Mouse (Mus musculus): ENCODE results near the gene Pim3. TPM values are rescaled to one million over a fixed set of nuclear protein-coding genes. Genes with fewer than 3 reads are reported as not detected.

The Pim3 gene
- total RNA-seq, 2 experiments from 2014 or later, result 24.1 to 37.3 TPM

- DNase-seq (ENCODE audit: low spot score), result no peak
Measured at GRCm38 (mm10) chr15:88877021-88877400, 15.0 kb downstream of the Pim3 start.

DNA sequence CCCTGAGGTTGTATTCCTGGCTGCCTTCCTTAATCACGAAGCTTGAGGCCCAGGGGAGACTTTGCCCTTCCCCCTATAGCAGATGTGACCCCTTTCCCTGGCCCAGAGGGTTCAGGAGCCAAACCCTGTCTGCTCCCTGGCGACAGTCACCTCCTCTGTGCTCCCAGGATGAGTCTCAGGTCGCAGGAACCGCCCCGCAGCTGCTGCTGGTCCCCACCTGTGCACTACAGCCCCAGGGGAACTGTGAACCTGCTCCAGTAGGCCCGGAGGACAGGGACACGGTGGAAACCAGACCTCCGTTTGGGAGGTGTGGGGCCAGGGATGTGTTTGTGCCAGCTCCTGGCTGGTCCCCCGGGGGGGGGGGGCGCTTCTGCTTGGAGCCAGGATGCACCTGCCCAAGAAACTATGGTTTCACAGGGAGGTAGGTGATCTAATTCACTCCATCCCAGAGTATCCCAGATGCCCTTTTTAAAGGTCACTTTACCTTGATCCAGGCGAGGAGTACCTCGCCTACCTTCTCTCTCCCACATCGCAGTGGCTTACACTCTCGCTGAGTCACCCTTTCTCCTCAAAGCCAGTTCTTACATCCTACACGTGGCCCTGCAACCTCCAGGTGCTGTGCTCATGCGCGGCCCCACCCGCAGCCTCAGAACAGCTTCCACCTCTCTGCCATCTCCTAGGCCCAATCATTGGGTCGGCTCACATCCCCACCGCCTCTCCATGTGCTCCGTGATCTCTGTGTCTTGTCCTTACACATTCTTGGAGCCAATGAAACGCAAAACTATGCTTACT lies 19.5 kb downstream of the Pim3 start:
- no peak for DNase-seq (ENCODE audit: low spot score)

- no peak for DNase-seq (ENCODE audit: low spot score)
Measured at GRCm38 (mm10) chr15:88882851-88883250, 20.9 kb downstream of the Pim3 start.

- DNase-seq (ENCODE audit: low spot score), result no peak
Measured at GRCm38 (mm10) chr15:88883342-88883741, 21.4 kb downstream of the Pim3 start.

DNA sequence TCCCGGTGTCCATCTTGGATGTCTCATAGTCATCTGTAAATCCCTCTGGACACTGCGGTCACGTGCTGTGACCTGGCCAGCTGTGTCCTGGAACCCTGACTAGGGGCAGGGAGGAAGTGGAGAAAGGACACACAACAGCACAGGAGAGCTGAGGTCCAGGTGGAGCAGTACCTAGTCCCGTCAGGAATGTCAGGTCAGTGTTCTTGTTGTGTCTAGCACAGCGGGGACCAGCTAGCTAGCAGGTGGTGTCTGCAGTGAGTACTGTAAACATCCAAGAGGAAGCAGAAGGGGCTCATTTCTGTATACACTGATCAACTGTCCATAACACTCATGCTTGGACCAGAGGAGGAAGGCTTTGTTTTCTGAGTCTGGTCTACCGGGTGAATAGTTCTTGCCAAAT lies 23.4 kb downstream of the Pim3 start:
- no peak for DNase-seq (ENCODE audit: low spot score)

DNA sequence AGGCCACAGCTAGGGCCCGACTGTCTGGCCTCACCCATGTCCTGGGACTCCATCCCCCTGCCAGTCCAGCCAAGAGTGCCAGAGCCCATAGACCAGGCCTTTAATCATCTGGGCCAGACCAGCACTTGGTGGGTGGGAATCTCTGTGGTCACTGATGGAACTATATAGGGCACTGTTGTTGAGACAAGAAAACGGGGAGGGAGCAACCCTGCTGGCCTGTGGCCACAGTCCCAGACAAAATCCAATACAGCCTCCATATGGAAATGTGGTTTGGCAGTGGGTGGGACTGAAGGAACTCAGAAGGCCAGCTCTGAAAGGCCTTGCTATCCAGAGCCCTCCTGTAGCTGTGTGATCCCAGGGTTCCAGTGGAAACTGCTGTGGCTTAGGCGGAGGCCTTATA lies 27.0 kb downstream of the Pim3 start:
- no peak for DNase-seq (ENCODE audit: low spot score)

- DNase-seq (ENCODE audit: low spot score), result no peak
Measured at GRCm38 (mm10) chr15:88889994-88890393, 28.0 kb downstream of the Pim3 start.

DNA sequence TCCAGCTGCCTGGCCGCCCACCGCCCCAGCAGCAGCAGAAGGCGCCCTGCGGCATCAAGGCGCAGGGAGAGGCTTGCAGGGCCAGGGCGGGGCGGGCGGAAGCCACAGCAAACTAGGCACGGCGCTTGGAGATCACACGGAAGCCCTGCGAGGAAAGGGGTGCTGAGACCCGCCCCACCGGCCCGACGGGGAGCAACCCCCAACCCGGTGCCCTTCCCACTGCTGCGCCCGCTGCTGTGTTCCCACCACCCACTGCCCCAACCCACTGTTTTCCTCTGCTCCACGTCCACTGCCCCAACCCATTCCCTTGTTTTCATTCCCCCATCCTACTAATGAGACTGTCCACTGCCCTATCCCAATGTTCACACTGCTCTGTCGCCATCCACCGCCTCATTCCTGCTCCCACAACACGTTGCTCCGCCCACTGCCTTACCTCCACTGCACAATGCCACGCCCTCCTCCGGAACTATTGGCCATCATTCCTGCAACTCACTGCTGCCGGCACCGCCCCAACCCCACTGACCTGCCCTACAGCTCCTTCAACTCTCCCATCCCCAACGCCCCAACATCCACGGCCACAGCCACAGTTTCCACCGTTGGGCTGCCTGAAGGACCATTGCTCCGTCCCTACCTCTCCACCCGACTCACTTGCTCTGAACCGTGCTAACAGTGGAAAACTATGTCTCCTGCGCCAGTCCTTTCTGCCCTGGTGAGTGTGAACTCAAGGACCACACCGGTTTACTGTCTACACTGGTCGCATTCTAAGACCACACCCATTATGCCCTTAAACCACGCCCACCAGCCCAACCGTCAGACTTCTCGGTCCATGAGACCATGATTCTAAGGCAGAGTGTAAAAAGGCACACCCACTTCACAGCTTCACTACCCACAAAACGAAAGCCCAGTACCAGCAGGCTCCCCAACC lies 29.0 kb downstream of the Pim3 start:
- peak; percentile 34 for DNase-seq (ENCODE audit: low spot score)

GRCm38 (mm10) chr15:88891676-88892040 lies 29.7 kb downstream of the Pim3 start:
- no peak for DNase-seq (ENCODE audit: low spot score)

GRCm38 (mm10) chr15:88892252-88892651 lies 30.3 kb downstream of the Pim3 start:
- no peak for DNase-seq (ENCODE audit: low spot score)

GRCm38 (mm10) chr15:88892876-88893275 lies 30.9 kb downstream of the Pim3 start:
- no peak for DNase-seq (ENCODE audit: low spot score)

GRCm38 (mm10) chr15:88895119-88895518 lies 33.1 kb downstream of the Pim3 start:
- no peak for DNase-seq (ENCODE audit: low spot score)

- no peak for DNase-seq (ENCODE audit: low spot score)
Measured at GRCm38 (mm10) chr15:88895891-88896290, 33.9 kb downstream of the Pim3 start.

DNA sequence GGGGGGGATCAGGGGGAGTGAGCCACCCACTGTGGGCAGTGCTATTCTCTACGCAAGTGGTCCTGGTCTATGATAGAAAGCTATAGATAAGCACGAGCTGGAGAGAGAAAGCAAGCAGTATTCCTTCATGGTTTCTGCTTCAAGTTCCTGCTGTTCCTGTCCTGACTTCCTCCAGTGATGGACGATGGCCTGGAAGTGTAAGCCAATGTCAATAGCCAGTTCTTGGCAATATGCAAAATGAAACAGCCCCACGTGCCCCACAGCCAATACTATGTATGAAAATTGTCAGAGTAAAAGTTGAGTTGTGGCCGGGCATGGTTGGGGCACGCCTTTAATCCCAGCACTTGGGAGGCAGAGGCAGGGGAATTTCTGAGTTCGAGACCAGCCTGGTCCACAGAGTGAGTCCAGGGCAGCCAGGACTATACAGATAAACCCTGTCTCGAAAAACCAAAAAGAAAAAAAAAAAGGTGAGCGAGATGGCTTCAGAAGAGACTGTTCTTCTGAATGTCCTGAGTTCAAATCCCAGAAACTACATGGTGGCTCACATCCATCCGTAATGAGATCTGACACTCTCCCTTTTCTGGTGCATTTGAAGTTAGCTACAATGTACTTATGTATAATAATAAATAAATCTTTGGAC lies 34.5 kb downstream of the Pim3 start:
- DNase-seq (ENCODE audit: low spot score), result no peak

- DNase-seq (ENCODE audit: low spot score), result no peak
Measured at GRCm38 (mm10) chr15:88902200-88902875, 40.4 kb downstream of the Pim3 start.

- no peak for DNase-seq (ENCODE audit: low spot score)
Measured at GRCm38 (mm10) chr15:88903086-88903485, 41.1 kb downstream of the Pim3 start.

- DNase-seq (ENCODE audit: low spot score), result no peak
Measured at GRCm38 (mm10) chr15:88904056-88904811, 42.2 kb downstream of the Pim3 start.

- DNase-seq (ENCODE audit: low spot score), result no peak
Measured at GRCm38 (mm10) chr15:88906347-88906746, 44.4 kb downstream of the Pim3 start.

- no peak for DNase-seq (ENCODE audit: low spot score)
Measured at GRCm38 (mm10) chr15:88915046-88915445, 53.1 kb downstream of the Pim3 start.

Measured in gastrocnemius, adult 18-20 months (tissue).